Mouse (Mus musculus): ENCODE measurements around the gene Cfap61.

GRCm38 (mm10) chr2:146220591-146221075, 286.0 kb downstream of the Cfap61 start:
- TF ChIP-seq CTCF (IDR thresholded peaks at IDR 0.05; ENCODE audit: low read depth, low read length) (no peak), POLR2A (IDR thresholded peaks at IDR 0.05; ENCODE audit: extremely low read depth, insufficient read depth, low read length) (no peak)
